Mouse (Mus musculus) liver, embryonic 14.5 days (tissue): ENCODE measurements at regions not wholly inside any gene's neighbourhood (a gene's known extent, or its start where the extent isn't known, plus 50 kb on each side); places are given as distances from the start of the nearest gene placed in this dataset.

Experiments
- CTCF ChIP-seq: IDR thresholded peaks from 2 replicates; pipeline ENCODE4 v1.5.1; 2016; ENCODE audit warnings: antibody characterized with exemption, low read depth, control low read depth
- EP300 ChIP-seq: IDR thresholded peaks from 2 replicates; pipeline ENCODE4 v1.6.1; 2016; ENCODE audit warnings: antibody characterized with exemption, low read depth

GRCm38 (mm10) chr8:126712749-126713148 is 119.0 kb upstream of the Irf2bp2 start:
- TF ChIP-seq CTCF, result no peak
- no peak for TF ChIP-seq EP300
